Mouse (Mus musculus): ENCODE data around the gene Pcnx.
"Not testable (repeated sequence)": the region's sequence is repeated elsewhere in the genome, so short reads cannot be mapped to it uniquely, and the experiment has no call there.

The Pcnx gene

GRCm38 (mm10) chr12:81958351-81958750 is 98.5 kb downstream of the Pcnx start:
- no peak for DNase-seq (ENCODE audit: low read depth, low spot score)

- DNase-seq (ENCODE audit: low read depth, low spot score), result no peak
These were observed 105.6 kb downstream of the Pcnx start for GRCm38 (mm10) chr12:81965416-81965815.

- DNase-seq (ENCODE audit: low read depth, low spot score), result no peak
These were observed 111.4 kb downstream of the Pcnx start for GRCm38 (mm10) chr12:81971042-81971883.

GRCm38 (mm10) chr12:81971884-81972362 is 112.1 kb downstream of the Pcnx start:
- no peak for DNase-seq (ENCODE audit: low read depth, low spot score)

- DNase-seq (ENCODE audit: low read depth, low spot score), result peak; percentile 48
These were observed 115.0 kb downstream of the Pcnx start for GRCm38 (mm10) chr12:81974806-81975205.

- DNase-seq (ENCODE audit: low read depth, low spot score), result peak; percentile 11
These were observed 117.5 kb downstream of the Pcnx start for GRCm38 (mm10) chr12:81977346-81977745.

- no peak for DNase-seq (ENCODE audit: low read depth, low spot score)
These were observed 119.5 kb downstream of the Pcnx start for GRCm38 (mm10) chr12:81979312-81979711.

- no peak for DNase-seq (ENCODE audit: low read depth, low spot score)
These were observed 132.3 kb downstream of the Pcnx start for GRCm38 (mm10) chr12:81992106-81992505.

GRCm38 (mm10) chr12:81992996-81993395 is 133.2 kb downstream of the Pcnx start:
- no peak for DNase-seq (ENCODE audit: low read depth, low spot score)

- DNase-seq (ENCODE audit: low read depth, low spot score), result no peak
These were observed 135.3 kb downstream of the Pcnx start for GRCm38 (mm10) chr12:81994911-81995667.

GRCm38 (mm10) chr12:81996679-81997362 is 137.0 kb downstream of the Pcnx start:
- no peak for DNase-seq (ENCODE audit: low read depth, low spot score)

- peak; percentile 79 for DNase-seq (ENCODE audit: low read depth, low spot score)
These were observed 137.7 kb downstream of the Pcnx start for GRCm38 (mm10) chr12:81997497-81997896.

GRCm38 (mm10) chr12:82002697-82003096 is 142.9 kb downstream of the Pcnx start:
- DNase-seq (ENCODE audit: low read depth, low spot score), result not testable (repeated sequence)

- DNase-seq (ENCODE audit: low read depth, low spot score), result not testable (repeated sequence)
These were observed 166.2 kb downstream of the Pcnx start for GRCm38 (mm10) chr12:82025901-82026633.

GRCm38 (mm10) chr12:82033524-82033923 is 173.7 kb downstream of the Pcnx start:
- DNase-seq (ENCODE audit: low read depth, low spot score), result not testable (repeated sequence)

GRCm38 (mm10) chr12:82033973-82034372 is 174.2 kb downstream of the Pcnx start:
- DNase-seq (ENCODE audit: low read depth, low spot score), result not testable (repeated sequence)

- DNase-seq (ENCODE audit: low read depth, low spot score), result not testable (repeated sequence)
These were observed 184.3 kb downstream of the Pcnx start for GRCm38 (mm10) chr12:82044078-82044477.

Data from ZHBTc4 (cell line).